Mouse (Mus musculus) c-Kit-positive CD71-negative TER-119-negative erythroid progenitor cells, embryonic 14.5 days (primary cell): Measurements from ENCODE around the gene Cry2.
"Not testable (repeated sequence)": the region's sequence is repeated elsewhere in the genome, so short reads cannot be mapped to it uniquely, and the experiment has no call there.

Experiments used
- DNase-seq: peaks from one replicate; pipeline ENCODE4 v3.0.0-alpha.2; 2013; ENCODE audit warnings: low read depth

Gene Cry2

DNA sequence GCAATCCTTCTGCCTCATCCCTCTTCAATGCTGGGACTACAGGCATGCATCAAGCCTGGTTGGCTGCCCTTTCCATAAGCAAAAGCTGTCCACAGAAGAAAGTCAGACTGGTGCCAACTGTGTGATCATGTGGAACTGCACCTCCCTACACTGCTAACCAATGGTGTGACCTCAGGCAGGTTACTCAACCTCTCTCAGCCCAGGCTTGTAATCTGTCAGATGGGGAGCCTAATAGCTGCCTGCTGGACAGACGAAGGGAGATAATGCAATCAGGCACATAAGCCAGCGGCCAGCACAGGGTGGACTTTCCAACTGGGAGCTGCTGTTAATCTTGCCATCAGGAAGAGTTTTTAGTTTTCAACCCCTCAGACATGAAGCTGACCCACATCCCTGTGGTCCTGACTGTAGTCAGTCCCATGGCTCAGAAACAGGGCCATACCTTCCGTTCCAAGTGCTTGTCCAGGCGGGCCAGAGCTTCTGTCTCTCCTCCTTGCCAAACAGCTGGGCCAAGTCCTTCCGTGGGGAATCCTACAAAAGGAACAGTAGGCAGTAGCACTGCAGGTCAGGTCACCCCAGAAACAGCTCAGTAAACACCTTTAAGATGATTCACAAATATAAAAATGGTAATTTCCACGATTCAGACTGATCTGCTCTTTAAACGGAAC lies 12.0 kb downstream of the Cry2 start:
- DNase-seq: no peak

DNA sequence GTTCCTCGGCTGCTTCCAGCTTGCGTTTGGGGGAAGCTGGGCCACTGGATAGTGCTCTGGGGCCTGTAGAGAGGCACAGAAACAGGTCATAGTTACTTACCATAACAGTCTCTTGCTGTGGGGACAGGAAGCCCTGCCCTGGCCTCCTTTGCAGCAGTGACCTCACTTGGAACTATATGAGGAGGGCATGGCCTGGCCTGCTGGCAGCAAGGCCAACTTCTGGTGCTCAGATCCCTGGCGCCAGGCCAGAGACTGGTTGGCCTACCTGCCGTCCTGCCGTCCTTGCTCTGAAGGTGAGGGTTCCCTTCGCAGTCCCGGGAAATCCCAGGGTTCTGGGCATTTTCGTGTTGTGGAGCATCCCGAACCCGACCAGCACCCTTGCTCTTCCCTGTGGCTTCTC lies 22.1 kb downstream of the Cry2 start:
- DNase-seq: no peak

DNA sequence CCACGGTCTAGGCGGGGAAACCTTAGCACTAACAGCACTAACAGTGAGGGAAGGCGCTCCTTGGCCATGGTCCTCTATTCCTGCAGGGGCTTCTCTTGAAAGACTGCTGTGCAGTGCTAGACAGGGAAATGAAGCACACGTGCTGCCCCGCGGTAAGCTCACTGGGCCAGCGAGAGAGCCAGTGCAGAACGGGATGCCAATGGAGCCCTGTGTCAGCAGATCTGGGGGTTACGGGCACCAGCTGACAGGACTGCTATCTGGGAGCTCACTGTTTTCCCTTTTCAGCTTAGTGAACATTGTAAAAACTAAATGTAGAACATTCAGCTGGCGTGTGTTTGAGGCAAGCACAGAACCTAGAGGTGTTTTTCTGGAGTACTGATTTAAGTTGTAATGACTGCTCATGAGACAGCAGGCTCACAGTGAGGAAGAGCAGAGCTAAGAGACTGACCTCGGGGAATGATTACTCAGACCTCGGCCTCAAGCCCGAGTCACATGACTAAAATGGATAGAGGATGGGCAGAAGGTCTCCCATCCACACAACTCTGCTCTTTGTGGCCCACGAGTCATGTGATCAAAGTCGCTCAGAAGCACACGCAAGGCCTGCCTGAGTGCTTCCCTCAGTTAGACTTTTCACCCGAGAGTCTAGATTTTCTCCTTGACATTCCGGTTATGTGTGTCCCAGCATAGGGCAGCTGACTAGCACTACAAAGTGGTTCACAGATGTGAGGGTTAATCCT lies 25.4 kb downstream of the Cry2 start:
- no peak for DNase-seq

DNA sequence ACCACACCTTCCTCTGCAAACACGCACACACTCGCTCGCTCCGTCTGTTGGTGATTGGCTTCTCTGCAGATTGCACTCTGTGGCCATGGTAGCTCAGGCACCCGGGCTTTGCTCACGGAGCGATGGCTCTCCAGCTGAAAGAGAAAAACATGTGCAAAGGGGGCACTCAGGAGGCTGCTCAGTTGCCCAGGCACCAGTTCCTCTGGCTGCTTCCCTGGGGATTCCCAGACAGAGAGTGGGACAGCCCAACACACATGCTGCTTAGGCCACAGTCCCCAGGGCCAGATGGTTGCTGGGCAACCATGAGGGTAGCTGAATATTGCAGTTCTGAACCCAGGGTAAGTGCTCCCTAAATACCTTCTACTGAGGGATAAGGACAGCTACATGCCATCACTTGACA lies 28.2 kb downstream of the Cry2 start:
- no peak for DNase-seq

DNA sequence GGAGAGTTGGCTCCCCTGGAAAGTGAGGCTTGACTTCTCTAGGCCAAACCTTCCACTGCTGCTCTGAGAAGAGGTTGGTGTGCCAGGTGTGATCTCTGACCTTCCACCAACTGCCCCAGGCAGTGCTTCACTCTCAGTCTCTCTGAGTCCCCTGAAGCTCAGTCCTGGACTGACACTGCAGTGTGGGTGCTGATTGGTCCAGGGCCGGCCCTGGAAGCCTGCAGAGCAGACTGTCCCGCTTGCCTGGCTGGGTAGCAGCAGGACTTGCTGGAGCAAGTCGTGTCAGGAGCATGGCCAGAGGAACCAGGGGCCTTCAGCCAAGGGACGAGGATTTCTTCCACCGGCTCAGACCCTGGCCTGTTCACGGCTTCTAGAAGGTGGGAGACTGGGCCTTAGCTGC lies 29.1 kb downstream of the Cry2 start:
- DNase-seq: no peak

DNA sequence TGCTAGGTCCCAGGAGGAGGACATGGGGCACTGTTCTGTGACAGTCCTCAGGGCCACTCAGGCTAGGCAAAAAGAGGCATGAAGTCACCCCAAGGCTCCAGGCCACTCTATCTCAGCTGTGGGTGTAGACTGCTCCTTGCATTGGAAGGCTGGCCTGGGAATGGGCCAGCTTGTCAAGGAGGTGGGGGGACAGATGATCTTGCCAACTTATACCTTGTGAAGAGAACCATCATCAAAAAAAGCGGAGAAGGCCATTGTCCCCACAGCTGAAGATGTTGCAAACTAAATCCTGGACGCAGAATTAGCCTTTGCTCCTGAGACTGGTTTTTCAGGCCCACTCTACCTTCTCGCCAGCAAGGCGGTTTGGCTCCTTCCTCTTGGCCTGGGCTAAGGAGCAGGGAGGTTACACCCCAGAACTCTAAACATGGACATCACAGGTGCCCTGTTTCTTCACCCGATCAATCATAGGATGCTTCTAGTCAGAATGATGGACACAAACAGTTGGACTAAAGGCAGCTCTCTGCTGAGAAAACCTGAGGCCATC lies 30.0 kb downstream of the Cry2 start:
- no peak for DNase-seq

DNA sequence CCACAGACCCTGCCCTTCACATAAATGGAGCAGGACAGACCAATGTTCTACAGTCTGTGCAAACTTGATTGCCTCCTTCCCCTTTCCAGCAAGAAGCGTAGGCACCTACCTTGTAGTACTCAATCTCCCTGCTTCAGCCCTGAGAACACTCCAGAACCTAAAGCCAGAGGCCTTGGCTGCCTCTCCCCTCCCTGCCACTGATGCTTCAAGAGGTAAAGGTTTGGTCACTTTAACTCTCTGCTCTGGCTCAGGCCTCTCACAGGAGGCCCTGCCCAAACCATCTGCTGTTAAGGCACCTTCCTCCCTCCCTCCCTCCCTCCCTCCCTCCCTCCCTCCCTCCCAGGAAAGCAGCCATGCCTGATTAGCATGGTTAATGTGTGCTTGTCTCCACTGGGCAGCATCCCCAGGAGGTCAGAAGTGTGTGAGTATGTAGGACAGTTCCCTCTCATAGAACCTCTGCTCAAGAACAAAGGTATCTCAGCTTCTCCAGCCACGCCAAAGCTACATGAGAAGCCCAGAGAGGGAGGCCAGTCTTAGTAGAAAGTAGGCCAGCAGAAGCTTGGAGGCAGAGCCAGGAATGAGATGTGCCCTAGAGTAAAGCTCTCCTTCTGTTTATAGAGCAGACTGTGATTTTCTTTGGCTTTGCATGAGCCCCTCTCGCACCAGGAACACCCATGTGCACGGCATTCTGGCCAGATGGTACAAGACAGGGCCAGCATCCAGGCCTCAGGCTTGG lies 31.1 kb downstream of the Cry2 start:
- no peak for DNase-seq

DNA sequence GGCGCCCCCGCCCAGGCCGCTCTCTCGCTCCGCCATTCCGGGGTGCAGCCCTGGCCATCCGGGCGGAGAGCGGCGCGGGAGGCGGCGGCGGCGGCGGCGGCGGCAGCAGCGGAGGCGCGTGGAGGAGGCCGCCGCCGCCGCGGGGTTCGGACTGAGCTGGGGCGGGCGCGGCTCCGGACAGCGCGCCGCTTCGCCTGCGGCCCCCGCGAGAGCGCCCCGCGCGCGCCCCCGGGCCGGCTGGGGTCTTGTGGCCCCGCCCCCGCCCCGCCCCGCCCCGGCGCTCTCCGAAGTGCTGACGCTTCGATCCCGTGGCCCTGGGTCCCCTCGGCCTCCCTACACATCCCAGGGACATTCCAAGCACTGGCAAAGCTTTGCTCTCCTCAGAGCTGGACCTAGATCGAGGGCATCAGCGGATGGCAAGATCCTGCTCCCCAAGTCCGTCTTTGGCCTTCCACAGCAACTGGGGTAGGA lies 32.7 kb downstream of the Cry2 start, which contains the start of gene Mapk8ip1:
Gene Mapk8ip1 (minus strand): TSS at position 173 of the 471 bp plus-strand sequence.
- no peak for DNase-seq

DNA sequence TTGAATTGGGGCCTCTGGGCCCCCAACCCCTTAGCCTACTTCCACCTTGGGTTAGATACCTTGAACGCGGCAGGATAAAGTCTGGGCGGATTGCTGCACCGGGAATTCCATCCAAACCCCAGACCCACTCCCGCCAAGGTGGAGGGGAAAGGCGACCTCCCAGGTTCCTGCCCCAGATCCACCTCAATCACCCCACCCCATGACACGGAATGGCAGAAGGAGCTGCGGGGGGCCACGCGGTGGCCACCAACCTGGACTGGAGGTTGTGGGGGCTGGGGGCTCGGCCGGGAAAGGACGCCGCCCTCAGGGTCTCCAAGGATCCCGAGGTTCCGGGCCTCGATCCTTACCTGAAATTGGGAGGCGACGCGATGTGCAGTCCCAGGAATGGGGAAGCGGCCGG lies 33.2 kb downstream of the Cry2 start:
- no peak for DNase-seq

DNA sequence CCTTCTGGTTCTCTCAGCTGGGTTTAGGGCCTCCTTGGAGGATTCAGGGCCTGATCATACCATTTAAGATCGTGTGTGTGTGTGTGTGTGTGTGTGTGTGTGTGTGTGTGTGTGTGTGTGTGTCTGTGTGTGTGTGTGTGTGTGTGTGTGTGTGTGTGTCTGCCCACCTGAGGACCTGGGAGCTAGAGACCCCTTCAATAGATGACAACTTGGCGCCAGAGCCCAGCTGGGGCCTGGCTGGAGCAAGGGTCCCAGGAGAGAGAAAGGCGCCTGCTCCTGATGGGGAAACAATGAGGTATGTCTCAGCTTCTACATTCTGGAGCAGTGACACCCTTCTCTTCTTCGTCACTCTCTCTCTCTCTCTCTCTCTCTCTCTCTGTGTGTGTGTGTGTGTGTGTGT lies 34.0 kb downstream of the Cry2 start:
- not testable (repeated sequence) for DNase-seq

DNA sequence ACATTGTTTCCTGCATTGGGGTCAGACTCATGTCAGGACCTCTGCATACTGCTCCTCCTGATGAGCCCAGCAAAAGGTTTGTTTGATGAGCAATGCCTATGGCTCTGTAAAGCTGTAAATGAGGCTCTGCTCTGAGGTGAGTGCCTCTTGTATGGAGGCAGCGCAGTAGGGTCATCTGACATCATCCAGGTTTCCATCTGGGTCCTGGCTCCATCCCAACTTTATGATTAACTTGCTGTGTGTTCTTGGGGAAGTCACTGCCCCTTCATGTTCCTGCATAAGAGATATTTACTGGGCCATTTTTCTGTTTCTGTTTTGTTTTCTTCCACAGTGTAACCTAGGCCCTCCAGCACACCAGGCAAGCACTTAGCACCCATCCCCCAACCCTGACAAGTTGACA lies 36.4 kb downstream of the Cry2 start:
- no peak for DNase-seq

DNA sequence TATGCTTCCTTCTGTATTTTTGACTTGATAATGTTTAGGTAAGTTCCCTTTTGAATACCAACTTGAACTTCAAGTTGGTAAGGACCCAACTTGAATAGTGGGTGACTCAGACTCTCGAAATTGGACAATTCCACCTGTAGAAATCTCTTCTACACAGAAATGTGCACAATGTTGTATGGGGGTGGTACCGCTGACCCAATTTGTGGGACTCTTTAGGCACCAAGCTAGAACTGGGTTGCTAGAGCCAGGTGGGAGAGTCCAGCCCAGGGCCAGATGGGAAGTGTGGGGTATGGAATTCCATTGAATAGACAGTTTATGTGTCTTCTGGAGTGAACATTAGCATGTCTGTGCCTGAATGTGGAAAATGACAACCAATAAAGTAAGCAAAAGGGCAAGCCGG lies 38.3 kb downstream of the Cry2 start:
- no peak for DNase-seq

DNA sequence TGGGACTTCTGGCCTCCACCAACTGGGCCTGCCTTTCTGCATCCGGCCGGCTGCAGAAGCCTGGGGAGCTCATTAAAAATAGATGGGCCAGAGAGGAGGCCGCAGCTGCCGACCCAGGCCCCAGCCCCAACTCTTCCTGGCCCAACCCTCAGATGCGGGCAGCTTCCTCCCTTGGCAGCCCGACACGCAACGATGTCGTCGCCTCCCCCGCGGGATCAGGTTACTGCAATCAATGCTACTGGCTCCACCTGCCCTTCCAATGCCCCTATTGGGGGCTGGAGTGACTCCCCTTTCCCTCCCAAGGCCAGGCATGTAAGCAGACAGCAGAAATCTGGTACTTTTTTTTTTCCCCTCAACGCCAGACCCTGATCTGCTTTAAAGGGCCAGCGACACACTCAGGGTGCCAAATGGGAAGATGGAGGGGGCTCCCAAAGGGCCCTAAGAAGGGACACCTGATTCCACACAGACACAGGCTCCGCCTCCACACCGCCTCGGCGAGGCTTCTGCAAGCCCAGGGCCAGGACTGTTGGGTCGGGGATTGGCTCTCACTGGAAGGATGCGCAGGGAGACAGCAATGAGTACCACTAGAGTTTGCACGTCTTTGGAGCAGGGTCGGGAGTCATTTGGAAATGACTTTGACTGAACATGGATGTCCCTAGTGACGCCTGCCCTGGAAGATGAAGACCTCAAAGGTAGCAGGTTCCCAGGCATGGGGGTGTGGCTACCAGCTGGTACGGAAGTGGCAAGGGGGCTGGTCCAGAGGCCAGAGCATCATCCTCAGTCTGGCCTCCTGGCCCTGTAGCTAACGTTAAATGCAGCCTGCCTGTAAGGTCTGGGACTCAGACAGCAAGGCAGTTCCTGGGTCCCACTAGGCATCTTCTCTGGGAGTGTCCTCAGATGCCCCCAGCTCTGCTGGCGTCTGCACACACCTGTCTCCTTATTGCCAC lies 41.3 kb downstream of the Cry2 start:
- no peak for DNase-seq

DNA sequence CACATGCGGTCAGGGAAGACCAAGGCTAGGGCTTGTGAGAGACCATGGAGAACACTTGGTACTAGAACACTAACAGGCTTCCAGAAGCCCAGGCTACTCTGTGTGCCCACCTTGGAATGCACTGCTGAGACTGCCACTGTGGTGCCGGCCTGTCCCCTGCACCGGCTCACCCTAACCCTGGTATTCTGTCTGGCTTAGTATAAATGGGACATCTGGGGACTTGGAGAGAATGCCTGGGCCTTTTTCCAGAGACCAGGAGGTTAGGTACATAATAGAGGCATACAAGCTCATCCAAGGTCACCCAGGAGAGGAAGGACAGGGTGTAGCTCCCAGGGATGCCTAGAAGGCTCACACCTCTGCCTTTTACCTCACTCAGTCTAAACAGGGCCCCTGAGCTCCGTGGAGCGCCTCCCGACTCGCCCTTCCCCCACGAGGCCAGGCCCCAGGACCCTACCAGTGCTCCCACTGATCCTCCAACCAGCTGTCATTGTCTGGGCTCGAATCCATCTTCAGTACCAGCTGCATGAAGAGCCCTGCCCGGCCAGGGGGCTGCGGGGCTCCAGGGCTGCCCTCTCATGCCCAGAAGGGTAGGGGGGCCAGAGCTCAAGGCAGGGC lies 42.0 kb downstream of the Cry2 start:
- DNase-seq: no peak

DNA sequence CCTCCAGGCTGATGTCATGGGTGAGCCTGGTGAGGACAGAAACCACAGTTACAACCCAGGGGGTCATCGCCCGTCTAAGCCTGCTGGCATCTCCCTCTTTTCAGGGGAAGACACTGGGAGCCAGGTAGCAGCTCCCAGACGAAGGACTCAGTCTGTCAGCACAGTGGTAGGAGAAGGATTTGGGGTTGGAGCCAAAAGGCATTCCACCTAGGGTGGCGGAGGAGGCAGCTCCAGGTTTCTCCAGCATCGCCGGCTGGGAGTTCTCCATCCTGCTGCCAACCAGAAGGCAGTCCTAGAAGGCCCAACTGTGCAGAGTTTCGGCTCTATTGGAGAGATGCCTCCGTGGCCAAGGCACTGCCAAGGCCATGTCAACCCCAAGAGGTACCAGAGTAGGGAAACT lies 42.7 kb downstream of the Cry2 start:
- no peak for DNase-seq

DNA sequence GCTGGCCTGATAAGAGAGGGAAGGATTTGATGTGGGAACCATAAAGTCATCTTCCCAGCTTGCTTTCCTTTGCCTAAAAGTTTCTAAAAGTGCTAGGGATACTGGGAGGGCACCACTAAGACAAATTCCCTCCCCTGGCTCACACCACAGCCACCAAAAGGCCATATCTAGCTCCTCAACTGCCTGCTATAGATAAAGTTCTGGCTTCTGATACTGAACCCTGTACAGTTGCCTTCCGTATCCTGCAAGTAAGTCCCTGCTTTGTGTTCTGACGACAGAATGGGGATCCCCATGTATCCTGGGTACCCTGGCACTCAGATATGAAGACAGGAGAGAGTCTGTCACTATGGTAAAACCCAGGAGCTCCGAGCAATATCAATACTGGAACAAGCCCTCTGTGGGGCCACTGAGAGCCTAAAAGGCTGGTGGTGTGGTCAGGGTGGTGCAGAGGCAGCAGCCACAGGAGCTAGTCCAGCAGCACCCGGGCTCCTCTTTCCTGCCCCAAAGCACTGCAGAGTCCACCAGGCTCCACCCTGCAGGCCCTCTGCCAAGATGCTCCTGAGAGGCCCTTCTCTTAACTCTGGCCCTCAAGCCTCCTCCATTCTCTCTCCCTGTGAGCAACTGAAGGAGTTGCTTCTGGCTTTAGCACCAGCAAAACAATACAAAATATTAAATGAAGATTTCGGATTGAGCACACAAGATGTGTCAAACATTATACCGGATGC lies 43.5 kb downstream of the Cry2 start:
- DNase-seq: no peak

DNA sequence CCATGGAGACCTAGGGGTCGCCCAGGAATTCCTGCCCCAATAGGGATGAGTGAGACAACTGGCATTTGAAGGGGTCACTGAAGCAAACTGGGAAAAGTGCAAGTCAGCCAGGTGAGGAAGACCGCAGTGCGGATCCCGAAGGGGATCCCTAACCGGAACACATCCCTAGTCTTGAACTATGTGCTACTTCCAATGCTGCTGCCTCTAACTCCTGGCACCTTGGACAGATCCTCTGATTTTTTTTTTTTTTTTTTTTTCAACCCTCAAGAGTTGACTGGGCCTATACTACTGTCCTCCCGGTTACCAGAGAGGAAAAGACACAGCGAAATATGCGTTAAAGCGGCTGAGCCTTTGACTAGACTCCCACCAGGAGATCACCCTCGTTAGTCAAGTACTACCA lies 44.2 kb downstream of the Cry2 start:
- no peak for DNase-seq

DNA sequence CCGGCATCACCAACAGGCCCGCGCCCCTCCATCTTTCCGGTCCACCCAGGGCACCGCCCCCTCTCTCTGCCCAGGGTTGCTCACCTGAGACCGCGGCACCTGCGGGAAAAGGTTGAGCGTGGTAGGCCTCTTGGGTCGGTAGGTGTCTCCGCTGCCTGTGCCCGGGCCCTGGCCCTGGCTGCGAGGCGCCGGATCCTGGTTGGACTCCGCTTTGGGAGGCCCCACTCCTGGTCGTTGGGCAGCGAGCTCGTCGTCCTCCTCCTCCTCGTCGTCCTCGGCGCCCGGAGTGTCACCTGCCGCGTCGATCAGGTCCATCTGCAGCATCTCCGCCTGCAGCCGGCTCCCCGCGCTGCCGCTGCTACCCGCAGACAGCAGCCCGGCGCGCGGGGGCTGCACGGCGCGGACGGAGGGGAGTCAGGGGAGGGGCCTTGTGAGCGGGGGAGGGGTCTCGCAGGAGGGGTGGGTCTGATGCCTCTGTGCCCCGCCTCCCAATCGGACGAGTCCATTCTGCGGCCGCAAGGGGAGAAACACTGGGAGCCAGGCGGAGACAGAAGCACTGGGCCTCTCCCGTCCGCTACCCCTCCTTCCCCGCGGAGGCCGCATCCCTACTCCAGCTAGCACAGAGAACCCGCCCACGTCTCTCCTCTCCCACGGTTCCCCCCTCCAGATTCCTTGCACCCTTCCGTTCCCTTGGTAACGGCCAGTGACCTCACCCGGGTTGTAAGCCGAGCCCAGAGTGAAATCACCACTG lies 44.8 kb downstream of the Cry2 start:
- no peak for DNase-seq

DNA sequence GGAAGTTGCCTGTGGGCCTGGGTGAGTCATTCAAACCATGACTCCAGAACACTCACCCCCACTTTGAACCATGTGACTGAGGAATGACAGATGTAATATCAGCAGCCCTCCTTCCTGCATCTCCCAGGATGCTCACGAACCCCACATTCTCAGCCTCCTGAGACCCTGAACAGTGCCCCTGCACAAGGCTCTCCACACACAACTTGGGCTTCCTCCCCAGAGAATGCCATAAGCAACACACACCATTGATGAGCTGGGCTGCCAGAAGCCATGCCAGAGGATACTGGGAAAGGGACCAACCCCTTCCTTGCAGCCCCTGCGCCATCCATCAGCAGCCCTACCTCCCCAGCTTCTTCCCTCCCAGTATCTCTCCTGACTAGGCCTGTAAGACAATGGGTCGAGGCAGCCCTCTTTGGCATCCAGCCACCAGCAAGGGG lies 45.7 kb downstream of the Cry2 start:
- no peak for DNase-seq

DNA sequence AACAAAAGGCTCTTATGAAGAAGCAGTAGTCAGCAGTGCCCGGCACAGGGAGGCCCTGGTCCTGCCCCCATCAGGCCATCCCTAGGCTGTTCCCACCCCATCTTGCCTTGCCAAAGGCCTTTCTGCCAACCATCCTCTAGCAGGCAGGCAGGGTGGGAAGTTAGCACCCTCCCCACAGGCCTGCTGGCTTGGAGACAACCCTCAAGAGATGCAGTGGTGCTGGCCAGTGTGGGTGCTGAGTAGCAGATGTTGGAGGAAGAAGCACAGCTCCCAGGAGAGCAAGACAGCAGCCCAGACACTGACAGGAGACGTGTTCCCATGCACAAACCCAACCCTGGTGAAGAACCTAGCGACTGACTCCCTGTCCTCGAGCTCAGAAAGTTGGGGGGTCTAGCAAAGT lies 46.2 kb downstream of the Cry2 start:
- DNase-seq: no peak
